Mouse (Mus musculus) kidney, postnatal 0 days (tissue): ENCODE results near the gene Csrnp1. TPM values are rescaled to one million over a fixed set of nuclear protein-coding genes. Genes with fewer than 3 reads are reported as not detected.
A peak's percentile ranks its signal among the peaks of the same experiment; 100 is the strongest.

Experiments used
- ATAC-seq: fragments of 200-750 bp; cut with Nextera tagmentation; replicated peaks from 2 replicates; pipeline ENCODE4 v1.8.0; 2017; ENCODE audit warnings: low read depth, moderate number of reproducible peaks, moderate TSS enrichment, moderate library complexity; ENCODE audit not compliant: low FRiP score
- DNase-seq: peaks from one replicate; pipeline ENCODE4 v3.0.0-alpha.2; 2016; ENCODE audit warnings: low spot score
- H3K27ac ChIP-seq: fragments of 300-500 bp; sonication (generic); 2 replicates; pipeline ENCODE4 v1.5.1; 2014; ENCODE audit warnings: mild to moderate bottlenecking
- H3K27me3 ChIP-seq: fragments of 300-500 bp; sonication (generic); 2 replicates; pipeline ENCODE4 v1.6.1; 2014; ENCODE audit warnings: low read length, mixed read lengths; ENCODE audit not compliant: insufficient read depth
- H3K36me3 ChIP-seq: fragments of 300-500 bp; sonication (generic); 2 replicates; pipeline ENCODE4 v1.6.1; 2014; ENCODE audit warnings: low read length, mixed read lengths; ENCODE audit not compliant: insufficient read depth
- H3K4me1 ChIP-seq: fragments of 300-500 bp; sonication (generic); replicated peaks from 2 replicates; pipeline ENCODE4 v1.6.1; 2014; ENCODE audit warnings: antibody characterized with exemption, low read length, mixed read lengths; ENCODE audit not compliant: insufficient read depth
- H3K4me2 ChIP-seq: fragments of 300-500 bp; sonication (generic); 2 replicates; pipeline ENCODE4 v1.6.1; 2014; ENCODE audit warnings: mild to moderate bottlenecking, low read length, moderate library complexity, mixed read lengths
- H3K4me3 ChIP-seq: fragments of 300-500 bp; sonication (generic); replicated peaks from 2 replicates; pipeline ENCODE4 v1.5.1; 2014; ENCODE audit warnings: low read depth, low read length
- H3K9ac ChIP-seq: fragments of 300-500 bp; sonication (generic); 2 replicates; pipeline ENCODE4 v1.6.1; 2014; ENCODE audit warnings: low read depth, low read length
- H3K9me3 ChIP-seq: fragments of 300-500 bp; sonication (generic); replicated peaks from 2 replicates; pipeline ENCODE4 v1.6.1; 2016; ENCODE audit warnings: low read length, inconsistent platforms, mixed read lengths
- CTCF ChIP-seq: IDR thresholded peaks from 2 replicates; pipeline ENCODE4 v1.5.1; 2016; ENCODE audit warnings: antibody characterized with exemption, low read depth, mild to moderate bottlenecking, moderate library complexity
- WGBS: fragments of 180-500 bp; shearing (Covaris S2); extraction: QIAGEN DNeasy Blood & Tissue Kit; methylation state at CpG from one replicate; pipeline ENCODE4 v1.1.7; 2014; 5-methylcytosine and 5-hydroxymethylcytosine counted together
- polyA plus RNA-seq: library from polyadenylated mRNA; unstranded; fragments of >200 nt; fragmentation: Nextera tagmentation; extraction: Ambion mirVana; gene quantifications from 2 replicates; pipeline ENCODE4 v1.2.1, GENCODE M21; 2015

Csrnp1 gene
- polyA plus RNA-seq, 1 experiment from 2014 or later: 4.8 TPM

DNA sequence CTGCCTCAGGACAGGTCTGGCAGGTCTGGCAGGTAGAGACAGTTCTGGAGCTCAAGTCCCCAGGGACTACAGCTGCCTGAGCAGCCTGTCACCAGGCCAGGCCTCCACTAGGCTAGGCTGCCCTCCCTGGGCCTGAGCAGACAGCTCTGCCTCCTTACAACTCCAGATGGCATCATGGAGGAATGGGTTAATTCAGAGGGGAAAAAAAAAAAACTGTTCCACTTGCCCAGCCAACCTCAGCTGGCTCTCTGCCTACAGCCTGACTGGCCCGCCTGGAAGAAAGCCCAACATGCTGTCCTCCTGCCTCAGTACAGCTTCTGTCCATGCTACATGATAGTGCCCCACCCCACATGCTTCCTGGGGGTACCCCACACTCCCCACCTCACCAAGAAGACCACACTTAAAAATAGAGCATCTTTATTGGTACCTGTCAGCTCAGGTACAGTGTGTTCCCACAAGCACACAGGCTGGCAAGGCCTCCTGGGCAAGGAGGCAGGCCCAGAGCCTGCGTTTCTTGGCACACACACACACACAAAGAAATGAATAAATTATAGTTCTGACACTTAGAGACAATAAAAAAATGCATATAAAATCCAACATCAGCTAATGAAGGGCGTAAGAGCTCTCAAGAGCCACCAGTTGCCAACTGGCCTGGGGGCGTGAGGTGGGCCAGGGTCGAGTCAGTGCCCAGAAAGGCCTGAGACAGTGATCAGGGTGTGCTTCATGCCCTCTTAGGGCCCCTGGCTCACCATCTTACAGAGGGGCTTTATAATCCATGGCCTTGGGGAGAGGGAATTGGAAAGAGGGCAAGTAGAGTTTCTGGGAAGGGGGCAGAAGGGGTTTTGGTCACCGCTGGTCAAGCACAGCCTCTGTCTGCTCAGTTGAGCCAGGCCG lies 13.4 kb downstream of the Csrnp1 start:
- Histone ChIP-seq H3K4me1 (peaks cover 5% of the 10 kb centered on the region; the same call in 1 of the 2 replicates), H3K4me3 (no peak overlapping the region), H3K27me3 (no peaks in the 10 kb centered on the region), H3K9ac (no peak overlapping the region), H3K27ac (peak overlapping the region; percentile 54; the same call in 1 of the 2 replicates), H3K9me3 (no peaks in the 10 kb centered on the region), H3K4me2 (no peak overlapping the region), H3K36me3 (peaks cover 34% of the 10 kb centered on the region)
- ATAC-seq: peak; percentile 7; the same call in 1 of the 2 replicates
- 66% methylated on average over 7 of the region's 7 CpGs for WGBS
- no peak for TF ChIP-seq CTCF
- DNase-seq: no peak

GRCm38 (mm10) chr9:119970221-119970620 lies 14.2 kb downstream of the Csrnp1 start:
- 33% methylated on average over 6 of the region's 6 CpGs for WGBS
- Histone ChIP-seq H3K9me3 (no peaks in the 10 kb centered on the region), H3K4me1 (peaks cover 5% of the 10 kb centered on the region; the same call in 1 of the 2 replicates), H3K27ac (no peak overlapping the region), H3K27me3 (no peaks in the 10 kb centered on the region), H3K4me2 (no peak overlapping the region), H3K4me3 (no peak overlapping the region), H3K36me3 (peaks cover 34% of the 10 kb centered on the region), H3K9ac (no peak overlapping the region)
- ATAC-seq (0 out of 2 replicates have a peak, but pooled peaks have one; percentile 12), DNase-seq (peak; percentile 39)
- peak; percentile 70 for TF ChIP-seq CTCF

- H3K4me3 ChIP-seq: no peak overlapping the region
- DNase-seq (no peak), ATAC-seq (no peak)
- H3K27me3 ChIP-seq: no peaks in the 10 kb centered on the region
- H3K36me3 ChIP-seq: peaks cover 34% of the 10 kb centered on the region
- no peaks in the 10 kb centered on the region for H3K9me3 ChIP-seq
- WGBS: 71% methylated on average over 7 of the region's 7 CpGs
- TF ChIP-seq CTCF: no peak
- H3K4me2 ChIP-seq: no peak overlapping the region
- peaks cover 5% of the 10 kb centered on the region; the same call in 1 of the 2 replicates for H3K4me1 ChIP-seq
- no peak overlapping the region for H3K9ac ChIP-seq
- H3K27ac ChIP-seq: no peak overlapping the region
Measured at GRCm38 (mm10) chr9:119969811-119970210, 14.6 kb downstream of the Csrnp1 start.

DNA sequence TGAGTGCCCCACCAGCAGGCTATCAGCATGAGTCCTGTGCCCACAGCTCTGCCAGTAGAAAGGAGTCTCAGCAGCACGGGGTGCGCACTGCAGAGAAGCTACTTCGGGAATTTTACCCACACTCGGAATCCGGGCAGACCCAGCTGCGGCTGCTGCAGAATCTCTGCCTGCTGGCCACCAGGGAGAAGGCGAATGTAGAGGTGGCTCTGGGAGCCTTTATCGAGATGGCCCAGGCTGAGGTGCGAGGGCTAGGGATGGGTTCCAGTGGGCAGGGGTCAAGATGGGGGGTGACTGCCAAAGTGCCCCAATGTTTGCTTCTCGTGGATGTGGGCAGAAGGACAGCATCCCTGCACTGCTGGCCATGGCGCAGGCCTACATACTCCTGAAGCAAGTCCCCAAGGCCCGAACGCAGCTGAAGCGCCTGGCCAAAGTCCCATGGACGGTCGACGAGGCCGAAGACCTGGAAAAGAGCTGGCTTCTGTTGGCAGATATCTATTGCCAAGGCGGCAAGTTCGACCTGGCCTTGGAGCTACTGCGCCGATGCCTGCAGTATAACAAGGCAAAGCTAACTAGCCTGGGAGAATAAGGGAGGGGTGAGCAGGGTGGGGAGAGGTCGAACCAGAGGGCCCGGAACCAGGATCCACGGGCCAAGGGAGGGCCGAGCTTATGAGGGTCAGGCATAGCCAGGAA lies 18.1 kb downstream of the Csrnp1 start:
- no peak overlapping the region for H3K4me3 ChIP-seq
- peaks cover 5% of the 10 kb centered on the region; the same call in 1 of the 2 replicates for H3K4me1 ChIP-seq
- no peak for DNase-seq
- H3K9me3 ChIP-seq: no peaks in the 10 kb centered on the region
- H3K9ac ChIP-seq: no peak overlapping the region
- TF ChIP-seq CTCF: no peak
- no peak overlapping the region for H3K27ac ChIP-seq
- WGBS: 91% methylated on average over 26 of the region's 26 CpGs
- H3K4me2 ChIP-seq: no peak overlapping the region
- no peaks in the 10 kb centered on the region for H3K27me3 ChIP-seq
- ATAC-seq: no peak
- 0 out of 2 replicates have a peak, but pooled peaks cover 4% of the 10 kb centered on the region for H3K36me3 ChIP-seq

GRCm38 (mm10) chr9:119965186-119965585 lies 19.3 kb downstream of the Csrnp1 start:
- Histone ChIP-seq H3K36me3 (no peaks in the 10 kb centered on the region), H3K4me3 (no peak overlapping the region), H3K9me3 (no peaks in the 10 kb centered on the region), H3K27ac (no peak overlapping the region), H3K4me1 (no peaks in the 10 kb centered on the region), H3K27me3 (no peaks in the 10 kb centered on the region), H3K4me2 (no peak overlapping the region), H3K9ac (no peak overlapping the region)
- DNase-seq: no peak
- TF ChIP-seq CTCF: no peak
- no peak for ATAC-seq
- WGBS: 65% methylated on average over 3 of the region's 3 CpGs

DNA sequence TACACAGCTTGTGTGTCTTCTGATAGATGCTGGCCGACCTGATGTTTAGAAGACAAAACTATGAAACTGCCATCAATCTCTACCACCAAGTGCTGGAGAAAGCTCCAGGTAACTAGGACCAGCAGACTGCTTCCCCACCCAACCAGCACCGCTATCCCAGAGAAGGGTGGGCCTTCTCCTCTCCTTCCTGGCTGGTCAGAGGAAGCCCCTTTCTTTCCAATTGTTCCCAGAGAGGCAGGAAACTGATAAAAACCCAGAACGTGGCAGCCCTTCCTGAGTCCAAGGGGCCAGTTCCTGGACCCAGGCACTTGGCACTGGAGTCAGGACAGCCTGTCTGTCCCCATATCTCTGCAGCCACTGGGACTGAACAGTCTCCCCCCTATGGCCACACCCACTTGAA lies 20.3 kb downstream of the Csrnp1 start:
- Histone ChIP-seq H3K27me3 (no peaks in the 10 kb centered on the region), H3K4me1 (no peaks in the 10 kb centered on the region), H3K4me3 (no peak overlapping the region), H3K4me2 (no peak overlapping the region), H3K9me3 (no peaks in the 10 kb centered on the region), H3K9ac (no peak overlapping the region), H3K27ac (0 out of 2 replicates have a peak overlapping the region, but pooled peaks have one; percentile 15), H3K36me3 (no peaks in the 10 kb centered on the region)
- 70% methylated on average over 3 of the region's 3 CpGs for WGBS
- DNase-seq: peak; percentile 58
- no peak for TF ChIP-seq CTCF
- no peak for ATAC-seq
